Mouse (Mus musculus) yolk sac, embryonic 10.5 days (tissue): ENCODE measurements around the gene Nedd4.
"Not testable (repeated sequence)": the region's sequence is repeated elsewhere in the genome, so short reads cannot be mapped to it uniquely, and the experiment has no call there.

Experiments
- DNase-seq: peaks from one replicate; pipeline ENCODE4 v3.0.0-alpha.2; 2017; ENCODE audit warnings: low spot score

The Nedd4 gene

DNA sequence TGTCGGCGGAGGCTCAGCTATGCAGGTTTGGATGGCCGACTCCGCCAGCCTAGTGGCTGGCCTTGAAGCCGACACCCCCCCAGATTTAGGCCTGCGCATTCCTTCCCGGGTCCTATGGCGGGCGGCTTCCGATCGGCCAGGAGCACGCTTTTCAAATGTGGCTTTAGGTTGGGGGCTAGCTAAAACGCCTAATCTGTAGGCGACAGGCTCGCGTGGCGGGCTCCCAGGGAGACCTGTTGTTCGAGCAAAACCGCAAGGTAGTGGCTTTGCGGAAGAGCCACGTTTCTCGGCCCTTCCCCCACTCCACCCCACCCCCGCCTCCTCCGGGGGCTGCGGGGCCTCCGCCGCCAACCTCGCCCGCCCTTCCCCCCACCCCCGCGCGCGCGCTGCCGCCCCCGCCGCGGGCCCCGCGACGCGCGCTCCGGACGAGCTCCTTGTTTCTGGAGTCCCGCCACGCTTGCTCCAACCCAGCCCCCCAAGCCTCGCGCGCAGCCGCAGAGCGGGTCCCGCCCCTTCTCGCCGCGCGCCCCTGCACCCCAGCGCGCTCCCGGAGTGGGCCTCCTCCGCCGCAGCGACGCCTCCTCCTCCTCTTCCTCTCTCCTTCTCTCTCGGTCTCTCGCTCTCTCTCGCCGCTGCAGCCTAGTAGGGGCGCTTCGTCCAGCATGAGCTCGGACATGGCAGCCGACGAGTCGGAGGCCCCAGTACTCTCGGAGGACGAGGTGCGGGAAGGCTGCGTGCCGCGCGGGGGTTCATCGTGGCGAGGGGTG is at the start of gene Nedd4:
TSS of gene Nedd4 (plus strand) at position 452 of the 767 bp plus-strand sequence.
- DNase-seq, result peak; percentile 98

DNA sequence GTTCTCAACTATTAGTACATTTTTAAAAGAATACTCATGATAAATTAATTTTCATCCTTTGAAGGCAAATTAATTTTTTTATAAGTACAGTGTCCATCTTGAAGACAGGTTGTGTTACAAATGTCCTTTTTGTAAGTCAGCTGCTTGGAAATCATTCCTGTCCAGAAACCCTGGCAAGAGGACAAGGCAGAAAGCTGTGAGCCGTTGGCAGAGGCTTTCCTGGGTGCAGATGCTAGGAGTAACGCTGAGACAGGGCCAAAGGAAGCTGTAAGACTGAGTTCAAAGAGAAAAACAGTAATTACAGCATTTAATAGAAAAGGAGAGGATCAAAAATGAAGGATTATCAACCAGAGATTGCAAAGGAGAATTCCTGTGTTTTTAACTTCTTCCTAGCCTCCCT is 48.3 kb upstream of the Nedd4 start:
- DNase-seq, result no peak

DNA sequence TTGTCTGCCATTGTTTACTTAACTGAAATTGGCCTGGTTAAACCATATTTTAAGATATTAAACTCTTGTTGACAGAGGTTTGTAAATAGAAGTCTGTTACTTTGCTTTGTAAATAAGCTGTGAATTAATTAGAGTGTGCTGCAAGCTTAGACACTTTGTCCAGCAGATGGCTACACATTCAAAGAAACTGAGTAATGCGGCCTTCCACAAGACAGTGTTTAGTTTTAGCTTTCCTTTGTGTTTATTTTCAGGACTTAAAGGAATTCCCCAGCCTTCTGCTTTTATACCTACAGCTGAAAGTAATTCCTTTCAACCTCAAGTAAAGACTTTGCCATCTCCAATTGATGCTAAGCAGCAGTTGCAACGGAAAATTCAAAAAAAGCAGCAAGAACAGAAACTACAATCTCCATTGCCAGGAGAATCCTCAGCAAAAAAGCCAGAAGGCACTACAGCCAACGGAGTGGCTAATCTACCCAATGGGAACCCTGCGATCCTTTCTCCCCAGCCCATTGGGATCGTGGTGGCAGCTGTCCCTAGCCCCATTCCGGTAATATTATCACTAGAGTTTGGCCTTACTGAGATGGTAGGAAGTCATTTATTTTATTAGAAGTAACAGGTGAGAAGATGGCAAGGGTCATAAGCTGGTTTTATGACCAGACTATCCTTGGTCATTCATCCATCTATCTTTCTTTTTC is 47.2 kb upstream of the Nedd4 start:
- DNase-seq, result no peak

DNA sequence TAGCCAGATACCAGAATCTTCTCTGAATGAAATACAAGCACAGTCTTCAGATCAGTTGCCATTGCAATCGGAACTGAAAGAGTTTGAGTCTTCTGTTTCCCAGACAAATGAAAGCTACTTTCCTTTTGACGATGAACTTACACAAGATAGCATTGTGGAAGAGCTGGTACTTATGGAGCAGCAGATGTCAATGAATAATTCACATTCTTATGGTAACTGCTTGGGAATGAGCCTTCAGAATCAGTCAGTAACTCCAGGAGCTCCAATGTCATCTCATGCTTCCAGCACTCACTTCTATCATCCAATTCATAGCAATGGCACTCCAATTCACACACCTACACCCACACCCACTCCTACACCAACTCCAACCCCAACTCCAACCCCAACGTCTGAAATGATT is 44.1 kb upstream of the Nedd4 start:
- DNase-seq, result no peak

DNA sequence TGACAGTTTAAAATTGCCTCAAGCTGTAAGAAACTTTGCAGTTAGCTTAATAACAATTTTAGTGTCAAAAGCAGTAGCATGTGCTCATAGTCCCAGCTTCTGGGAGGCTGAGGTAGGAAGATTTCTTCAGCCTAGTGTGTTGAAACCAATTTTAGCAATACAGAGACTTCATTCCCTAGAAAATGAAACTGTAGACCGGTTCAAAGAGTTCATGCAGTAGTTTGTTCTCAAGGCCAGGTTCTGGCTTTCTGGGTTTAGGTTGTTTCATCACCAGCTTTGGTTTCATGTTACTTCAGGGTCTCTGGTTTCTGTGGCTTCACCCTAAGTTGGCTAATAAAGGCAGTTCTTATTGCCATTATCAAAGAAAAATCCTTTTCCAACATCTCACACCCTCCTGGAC is 38.5 kb upstream of the Nedd4 start:
- DNase-seq, result no peak

DNA sequence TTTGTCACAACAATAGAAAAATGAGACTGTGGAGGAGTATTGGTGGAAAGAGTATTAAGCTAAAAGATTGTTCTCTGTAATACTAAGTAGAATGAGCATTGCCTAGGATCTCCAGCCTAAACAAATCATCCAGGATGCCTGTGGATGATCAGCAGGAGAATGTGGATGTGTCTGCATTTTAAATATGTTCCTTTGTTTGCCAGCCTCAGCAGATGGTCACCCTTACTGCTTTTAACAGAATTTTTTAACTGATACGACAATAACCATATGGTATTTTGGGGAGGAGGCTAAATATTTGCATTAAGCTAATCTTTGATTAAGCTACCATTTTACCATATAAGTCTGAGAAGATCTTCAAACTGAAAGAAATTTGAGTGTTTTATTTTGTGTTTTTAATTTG is 34.5 kb upstream of the Nedd4 start:
- no peak for DNase-seq

DNA sequence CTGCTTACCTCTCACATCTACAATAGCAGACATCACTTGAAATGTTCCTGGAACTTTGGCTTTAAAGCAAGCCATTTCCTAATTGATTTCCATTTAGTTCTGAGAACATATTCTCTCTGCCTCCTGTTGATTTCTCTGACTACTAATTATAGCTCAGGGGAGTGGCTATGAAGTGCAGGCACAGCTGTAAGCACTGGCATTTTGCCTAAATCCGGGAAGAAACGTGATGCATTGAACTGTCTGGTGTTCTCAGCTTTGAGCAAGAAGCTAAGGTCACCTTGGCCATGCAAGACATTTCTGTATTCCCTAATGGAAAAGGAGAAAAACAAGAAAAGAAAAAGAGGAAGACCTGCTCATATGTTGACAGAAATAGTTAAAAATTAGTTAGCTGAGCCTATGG is 33.6 kb upstream of the Nedd4 start:
- DNase-seq, result peak; percentile 34

DNA sequence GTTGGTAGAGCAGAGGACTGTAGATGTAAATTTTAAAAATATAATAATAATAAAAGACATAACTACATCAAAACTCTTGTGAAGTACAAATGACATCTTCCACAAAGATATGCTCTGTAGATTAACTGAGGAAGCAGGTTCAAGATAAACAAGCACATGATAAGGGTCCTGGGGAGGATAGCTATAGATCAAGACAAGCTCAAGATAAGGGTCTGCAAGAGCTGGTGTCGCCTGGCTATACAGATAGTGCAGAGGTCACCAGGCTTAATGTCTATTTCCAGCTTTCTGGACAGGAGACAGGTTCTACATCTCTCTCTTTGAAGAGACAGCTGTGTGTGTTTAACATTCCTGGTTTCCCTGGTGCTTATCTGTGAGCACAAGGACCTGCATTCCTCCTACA is 29.9 kb upstream of the Nedd4 start:
- DNase-seq, result peak; percentile 41

DNA sequence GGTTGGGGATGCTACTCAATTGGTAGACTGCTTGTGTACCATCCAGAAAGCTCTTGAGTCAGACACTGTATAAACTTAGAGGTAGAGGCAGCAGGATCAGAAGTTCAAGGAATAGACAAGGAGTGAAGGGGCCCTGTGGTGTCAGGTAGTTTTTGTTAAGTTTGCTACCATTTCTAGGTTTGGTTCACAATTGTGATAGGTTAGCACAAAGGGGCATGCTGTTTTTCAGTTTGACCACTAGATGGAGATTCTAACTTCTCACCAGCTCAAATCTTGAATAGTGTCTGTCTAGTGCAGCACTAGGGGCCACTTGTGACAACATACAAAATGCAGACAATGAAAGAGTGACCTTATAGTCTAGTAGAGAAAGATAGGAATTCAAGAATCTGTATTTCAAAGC is 27.0 kb upstream of the Nedd4 start:
- peak; percentile 32 for DNase-seq

DNA sequence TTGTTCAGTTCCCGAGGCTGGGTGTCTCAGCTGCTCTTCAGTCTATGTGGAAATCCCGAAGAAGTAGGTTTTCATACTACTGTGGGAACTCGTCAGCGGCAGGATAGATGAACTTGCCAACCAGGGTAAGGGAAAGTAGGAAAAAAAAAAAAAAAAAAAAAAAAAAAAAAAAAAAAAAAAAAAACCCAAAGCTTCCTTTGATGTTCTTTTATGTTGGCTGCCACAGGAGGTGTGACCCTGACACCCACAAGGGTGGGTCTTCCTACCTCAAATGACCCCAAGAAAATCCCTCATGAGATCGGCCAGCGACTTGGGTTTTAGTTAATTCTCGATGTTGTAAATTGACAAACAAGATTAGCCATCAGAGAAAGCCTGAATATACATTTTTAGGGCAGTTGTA is 25.6 kb upstream of the Nedd4 start:
- no peak for DNase-seq

DNA sequence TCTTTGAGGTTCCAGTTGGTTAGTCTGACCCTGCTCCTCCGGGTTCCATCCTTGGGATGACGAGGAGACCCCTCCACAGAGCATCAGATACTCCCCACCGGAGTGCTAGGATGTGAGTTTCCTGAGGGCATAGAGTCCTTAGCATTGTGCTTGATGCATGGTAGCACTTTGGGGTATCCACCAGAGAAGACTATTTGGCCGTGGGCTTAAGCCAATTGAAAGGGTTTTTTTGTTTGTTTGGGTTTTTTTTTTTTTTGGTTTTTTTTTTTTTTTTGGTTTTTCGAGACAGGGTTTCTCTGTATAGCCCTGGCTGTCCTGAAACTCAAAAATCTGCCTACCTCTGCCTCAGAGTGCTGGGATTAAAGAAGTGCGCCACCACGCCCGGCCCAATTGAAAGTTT is 24.9 kb upstream of the Nedd4 start:
- DNase-seq, result no peak

DNA sequence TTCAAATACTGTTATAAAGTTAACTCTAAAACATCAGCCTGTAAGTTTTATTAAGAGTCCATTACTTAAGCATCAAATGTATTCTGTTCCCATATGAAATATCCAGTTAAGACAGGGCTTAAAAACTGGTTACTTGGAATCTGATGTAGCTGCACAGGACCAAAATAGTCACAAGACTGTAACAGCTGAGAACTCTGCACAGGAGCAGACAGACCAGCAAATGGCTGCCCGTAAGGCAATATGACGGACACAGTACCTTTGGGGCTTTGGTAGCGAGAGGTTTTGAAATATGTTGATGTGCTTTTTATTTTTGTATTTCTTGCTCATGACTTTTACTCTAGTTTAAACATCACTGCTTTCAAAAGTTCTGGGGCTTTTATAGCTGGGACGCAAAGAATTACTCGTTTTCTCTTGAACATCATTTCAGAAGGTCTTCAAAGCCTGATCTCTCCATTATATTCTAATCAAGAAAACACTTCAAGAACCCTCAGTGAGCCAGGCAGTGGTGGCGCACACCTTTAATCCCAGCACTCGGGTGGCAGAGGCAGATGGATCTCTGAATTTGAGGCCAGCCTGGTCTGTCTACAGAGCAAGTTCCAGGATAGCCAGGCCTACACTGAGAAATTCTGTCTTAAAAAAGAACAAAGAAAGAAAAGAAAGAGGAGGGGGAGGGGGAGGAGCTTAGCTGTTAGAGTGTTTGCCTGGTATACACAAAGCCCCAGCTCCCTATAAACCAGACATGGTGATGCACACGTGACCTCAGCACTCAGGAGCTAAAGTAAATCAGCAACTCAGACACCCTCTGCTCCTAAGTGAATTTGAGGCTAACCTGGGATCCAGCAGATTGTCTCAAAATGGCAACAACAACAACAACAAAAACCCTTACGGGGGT is 22.9 kb upstream of the Nedd4 start:
- DNase-seq, result peak; percentile 83

DNA sequence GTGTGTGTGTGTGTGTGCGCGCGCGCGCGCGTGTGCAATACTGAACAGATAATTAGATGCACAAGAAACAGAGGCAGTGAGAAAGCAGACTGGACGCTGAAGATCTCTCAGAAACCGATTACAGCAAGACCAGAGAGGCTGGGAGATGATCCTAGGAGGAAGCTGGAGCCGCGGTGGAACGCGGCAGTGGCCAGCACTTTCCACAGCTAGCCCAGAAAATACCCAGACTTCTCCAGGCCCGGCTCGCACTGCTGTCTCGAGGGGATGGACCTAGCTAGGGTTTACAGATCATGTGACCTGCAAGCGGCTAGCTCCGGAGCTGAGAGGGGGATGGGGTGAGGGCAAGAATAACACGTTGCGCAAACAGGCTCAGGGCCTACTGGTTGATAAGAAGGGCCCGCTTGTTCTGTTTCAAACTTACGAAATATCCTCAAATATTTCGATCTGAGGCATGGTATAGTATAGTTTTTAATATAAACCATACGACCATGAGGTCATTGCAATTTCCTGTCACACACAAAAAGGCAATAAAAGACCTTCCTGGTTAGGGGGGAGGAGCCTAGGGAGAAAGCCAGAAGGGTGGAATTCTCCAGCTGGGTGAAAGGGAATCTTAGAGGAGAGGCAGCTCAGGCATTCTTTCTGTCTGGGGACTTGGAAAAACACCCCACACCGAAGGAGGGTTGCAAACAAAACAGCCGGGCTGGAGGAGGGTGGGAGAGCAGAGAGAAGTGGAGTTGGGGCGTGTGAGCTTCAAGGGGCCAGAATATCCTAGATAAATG is 22.1 kb upstream of the Nedd4 start:
- peak; percentile 97 for DNase-seq

DNA sequence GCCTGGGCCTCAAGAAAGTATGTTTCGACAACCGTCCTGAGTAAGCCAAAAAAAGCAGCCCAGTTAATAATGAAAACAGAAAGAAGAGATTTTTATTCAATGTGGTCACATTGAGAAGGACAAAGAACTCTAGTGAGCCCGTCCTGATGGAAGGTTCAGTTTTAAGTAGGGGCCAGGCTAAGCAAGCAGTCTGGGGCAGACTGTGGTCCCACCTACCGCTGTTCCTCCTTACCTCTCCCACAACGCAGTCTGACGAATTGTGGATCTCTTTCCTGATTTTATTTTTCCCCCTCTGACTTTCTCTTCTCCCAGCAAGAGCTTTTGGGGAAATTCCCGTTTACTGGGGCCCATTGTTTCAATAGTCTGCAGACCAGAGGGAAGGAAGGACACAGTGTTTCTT is 21.5 kb upstream of the Nedd4 start:
- DNase-seq, result no peak

DNA sequence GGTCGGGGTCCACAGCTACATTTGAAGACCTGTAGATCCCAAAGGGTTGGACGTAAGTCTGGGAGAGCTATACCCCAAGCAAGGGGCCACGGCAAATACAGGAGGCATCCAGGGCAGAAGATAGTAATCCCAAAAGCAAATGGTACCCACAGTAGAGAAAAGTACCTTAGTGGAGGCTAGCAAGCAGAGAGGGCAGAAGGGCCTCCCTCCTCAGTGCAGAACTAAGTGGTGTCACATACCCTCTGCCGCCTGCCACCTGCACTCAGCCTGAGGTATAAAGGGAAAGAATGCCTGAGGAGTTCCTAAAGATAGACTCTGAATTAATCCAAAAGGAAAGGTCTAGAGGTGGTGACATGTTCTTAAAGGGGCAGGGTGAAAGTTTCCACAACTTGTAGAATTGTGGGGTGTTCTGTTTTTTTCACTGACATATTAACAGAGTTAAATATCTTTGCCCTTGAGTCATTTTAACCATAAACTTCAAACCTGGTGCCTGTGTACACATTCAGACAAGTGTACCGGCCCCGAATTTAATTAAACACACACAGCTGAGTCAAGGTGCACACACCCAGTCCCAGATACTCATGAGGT is 21.0 kb upstream of the Nedd4 start:
- DNase-seq, result no peak

DNA sequence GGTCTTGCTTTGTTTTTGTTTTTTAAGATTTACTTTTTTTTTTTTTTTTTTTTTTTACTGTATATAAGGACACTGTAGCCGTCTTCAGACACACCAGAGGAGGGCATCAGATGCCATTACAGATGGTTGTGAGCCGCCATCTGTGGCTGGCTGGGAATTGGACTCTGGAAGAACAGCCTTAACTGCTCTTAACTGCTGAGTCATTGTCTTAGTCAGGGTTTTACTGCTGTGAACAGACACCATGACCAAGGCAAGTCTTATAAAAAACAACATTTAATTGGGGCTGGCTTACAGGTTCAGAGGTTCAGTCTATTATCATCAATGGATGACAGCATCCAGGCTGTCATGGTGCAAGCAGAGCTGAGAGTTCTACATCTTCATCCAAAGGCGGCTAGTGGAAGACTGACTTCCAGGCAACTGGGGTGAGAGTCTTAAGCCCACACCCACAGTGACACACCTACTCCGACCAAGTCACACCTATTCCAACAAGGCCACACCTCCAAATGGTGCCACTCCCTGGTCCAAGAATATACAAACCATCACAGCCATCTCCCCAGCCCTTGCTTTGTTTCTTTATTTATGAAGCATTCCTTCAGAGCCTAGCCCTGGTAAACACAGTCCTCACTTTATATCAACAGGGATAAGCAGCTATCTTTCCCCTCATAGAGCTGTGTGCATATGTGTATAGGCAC is 19.2 kb upstream of the Nedd4 start:
- DNase-seq, result not testable (repeated sequence)

DNA sequence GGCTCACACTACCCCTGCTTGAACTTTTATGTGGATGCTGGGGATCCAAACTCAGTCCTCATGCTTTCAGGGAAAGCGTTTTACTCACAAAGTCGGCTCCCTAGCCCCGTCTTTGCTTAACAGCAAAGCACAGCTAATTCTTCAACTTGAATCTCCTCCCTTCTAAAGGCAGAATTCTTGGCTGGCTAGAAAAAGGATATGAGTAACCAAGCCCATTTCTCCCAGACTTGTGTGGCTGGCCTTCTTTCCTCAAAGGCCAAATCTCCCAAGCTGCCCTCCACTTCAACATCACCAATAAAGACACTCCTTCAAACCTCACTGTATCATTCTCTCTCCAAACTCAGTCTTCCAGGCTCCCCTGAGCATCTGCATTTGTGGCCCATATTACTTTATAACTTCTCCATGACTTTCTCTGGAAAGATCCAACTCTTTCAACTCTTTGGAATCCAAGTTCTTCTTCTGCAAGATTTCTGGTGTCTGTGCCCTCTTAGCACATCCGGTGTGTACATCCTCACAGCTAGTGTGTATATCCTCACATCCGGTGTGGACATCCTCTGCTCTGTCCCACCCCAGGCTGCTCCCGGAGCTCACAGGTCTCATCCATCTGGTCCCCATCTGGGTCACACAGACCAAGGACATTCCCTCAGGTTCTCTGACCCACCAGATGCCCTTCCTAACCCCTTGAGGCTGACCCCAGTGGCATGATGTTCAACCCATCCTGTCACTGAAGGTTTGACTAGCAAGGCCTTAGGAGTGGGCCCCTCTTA is 18.3 kb upstream of the Nedd4 start:
- DNase-seq, result no peak

DNA sequence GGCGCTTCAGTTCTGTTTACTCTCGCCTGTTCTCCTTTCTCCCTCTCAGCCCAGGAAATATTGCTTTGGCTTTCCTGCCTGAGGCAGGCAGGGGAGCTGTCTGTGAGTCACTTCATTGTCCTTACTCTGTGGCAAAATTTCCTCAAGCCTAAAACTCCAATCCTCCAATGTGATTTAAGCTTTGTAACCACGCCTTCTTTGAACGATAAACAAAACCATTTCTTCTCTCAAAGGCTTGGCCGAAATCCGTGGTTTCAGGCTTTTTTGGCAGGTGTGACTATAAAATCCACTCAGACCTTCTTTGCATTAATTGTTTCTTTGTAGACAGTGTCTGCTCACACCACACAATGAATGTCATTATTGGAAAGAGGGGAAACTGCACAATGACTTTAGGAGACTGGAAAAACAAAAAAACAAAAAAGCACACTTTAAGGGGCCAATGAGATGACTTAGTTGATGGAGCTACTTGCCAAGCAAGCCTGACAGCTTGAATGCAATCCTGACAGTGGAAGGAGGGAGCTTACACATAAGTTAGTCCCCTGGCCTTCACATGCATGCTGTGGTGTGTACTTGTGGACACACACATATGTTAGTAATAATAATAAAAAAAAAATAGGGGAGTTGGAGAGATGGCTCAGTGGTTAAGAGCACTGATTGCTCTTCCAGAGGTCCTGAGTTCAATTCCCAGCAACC is 17.6 kb upstream of the Nedd4 start:
- no peak for DNase-seq

DNA sequence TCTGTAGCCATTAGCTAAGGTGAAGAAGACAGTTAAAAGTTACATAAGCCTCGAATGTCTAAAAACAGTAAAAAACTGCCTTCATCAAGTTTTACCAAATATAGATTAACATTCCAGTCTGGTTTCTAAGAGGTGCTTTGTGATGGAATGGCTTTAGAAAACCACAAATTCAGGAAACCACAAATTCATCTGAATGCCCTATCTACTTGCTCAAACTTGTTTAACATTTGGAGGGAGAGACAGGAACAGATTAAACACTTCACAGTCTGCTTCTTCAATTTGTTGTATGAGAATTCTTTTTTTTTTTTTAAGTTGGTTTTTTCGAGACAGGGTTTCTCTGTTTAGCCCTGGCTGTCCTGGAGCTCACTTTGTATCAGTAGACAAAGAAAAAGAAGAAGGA is 12.4 kb upstream of the Nedd4 start:
- DNase-seq, result no peak

DNA sequence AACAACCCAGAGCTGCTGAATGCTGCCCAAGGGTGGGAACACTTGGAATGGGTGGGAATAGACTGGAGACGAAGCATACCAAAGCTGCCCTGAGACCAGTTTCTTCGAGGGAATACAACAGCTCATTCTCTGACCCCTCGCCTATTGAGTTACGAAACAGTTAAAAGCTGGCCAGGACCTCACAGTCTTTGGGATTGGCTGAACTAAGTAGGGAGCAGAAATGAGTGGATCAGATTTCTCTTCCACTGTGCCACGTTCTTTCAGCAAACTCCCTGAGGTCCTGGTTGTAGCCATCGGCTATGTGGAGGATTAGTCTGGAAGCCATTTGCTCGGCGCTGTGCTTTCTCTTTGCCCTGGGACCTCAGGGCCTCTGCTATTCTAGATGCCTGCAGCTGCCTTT is 9.2 kb upstream of the Nedd4 start:
- DNase-seq, result peak; percentile 52
